Mouse (Mus musculus): ENCODE measurements around the gene Fermt3. TPM values are rescaled to one million over a fixed set of nuclear protein-coding genes. Genes with fewer than 3 reads are reported as not detected.

Gene Fermt3
- polyA plus RNA-seq, 1 experiment from 2014 or later = 7.1 TPM

- H3K36me3 ChIP-seq = peaks cover 39% of the 10 kb centered on the region
These were observed 40.7 kb downstream of the Fermt3 start for GRCm38 (mm10) chr19:6978639-6978974.

GRCm38 (mm10) chr19:6977759-6978638, 41.3 kb downstream of the Fermt3 start:
- H3K27me3 ChIP-seq = no peaks in the 10 kb centered on the region; the same call in 1 of the 2 replicates
- H3K27ac ChIP-seq = peak overlapping the region; percentile 41; the same call in 1 of the 2 replicates
- H3K9ac ChIP-seq (replicated peaks) = 0 out of 2 replicates have a peak overlapping the region, but pooled peaks have one; percentile 18
- H3K4me1 ChIP-seq (replicated peaks) = peaks cover 53% of the 10 kb centered on the region
- WGBS = 81% methylated on average over 13 of the region's 13 CpGs
- H3K36me3 ChIP-seq = peaks cover 35% of the 10 kb centered on the region
- H3K9me3 ChIP-seq = no peaks in the 10 kb centered on the region
- peak overlapping the region; percentile 80; the same call in 1 of the 2 replicates for H3K4me2 ChIP-seq
- H3K4me3 ChIP-seq (replicated peaks) = 0 out of 2 replicates have a peak overlapping the region, but pooled peaks have one; percentile 67
- no peak for ATAC-seq (ENCODE audit: insufficient number of reproducible peaks, insufficient read depth, low FRiP score, low TSS enrichment, low read depth)

More at GRCm38 (mm10) chr19:6978639-6978974, 40.7 kb downstream of the Fermt3 start:
- ATAC-seq (ENCODE audit: insufficient number of reproducible peaks, insufficient read depth, low FRiP score, low TSS enrichment, low read depth) = no peak
- Histone ChIP-seq H3K4me3 (replicated peaks) (peak overlapping the region; percentile 67), H3K27ac (peak overlapping the region; percentile 41; the same call in 1 of the 2 replicates), H3K4me2 (peak overlapping the region; percentile 80), H3K4me1 (replicated peaks) (peaks cover 50% of the 10 kb centered on the region), H3K27me3 (no peaks in the 10 kb centered on the region), H3K9me3 (no peaks in the 10 kb centered on the region), H3K9ac (replicated peaks) (0 out of 2 replicates have a peak overlapping the region, but pooled peaks have one; percentile 18)
- WGBS = 56% methylated on average over 3 of the region's 3 CpGs

GRCm38 (mm10) chr19:6975537-6976521, 43.4 kb downstream of the Fermt3 start, which contains the start of gene Plcb3:
Gene Plcb3, minus strand, starts transcription at chr19:6976470.
- Histone ChIP-seq H3K4me3 (replicated peaks) (peak within 1 kb of the TSS; percentile 71), H3K4me2 (peak within 1 kb of the TSS; percentile 95), H3K27me3 (peaks cover 5% of the 10 kb centered on the region), H3K4me1 (replicated peaks) (peaks cover 58% of the 10 kb centered on the region), H3K36me3 (peaks cover 23% of the 10 kb centered on the region), H3K9ac (replicated peaks) (peak within 1 kb of the TSS; percentile 85), H3K9me3 (no peaks in the 10 kb centered on the region), H3K27ac (peak within 1 kb of the TSS; percentile 86)
- ATAC-seq (ENCODE audit: insufficient number of reproducible peaks, insufficient read depth, low FRiP score, low TSS enrichment, low read depth) = no peak
- WGBS = 0% methylated on average over 16 of the region's 16 CpGs

- under 1% methylated on average over 65 of the region's 84 CpGs for WGBS
- H3K4me1 ChIP-seq (replicated peaks) = peaks cover 68% of the 10 kb centered on the region
- peak within 1 kb of the TSS; percentile 85 for H3K9ac ChIP-seq (replicated peaks)
- peaks cover 10% of the 10 kb centered on the region for H3K27me3 ChIP-seq
- H3K4me3 ChIP-seq (replicated peaks) = peak within 1 kb of the TSS; percentile 71
- peak; percentile 40 for ATAC-seq (ENCODE audit: insufficient number of reproducible peaks, insufficient read depth, low FRiP score, low TSS enrichment, low read depth)
- H3K9me3 ChIP-seq = no peaks in the 10 kb centered on the region
- H3K27ac ChIP-seq = peak within 1 kb of the TSS; percentile 86
- peaks cover 23% of the 10 kb centered on the region for H3K36me3 ChIP-seq
- peak within 1 kb of the TSS; percentile 95 for H3K4me2 ChIP-seq
These were observed 44.8 kb downstream of the Fermt3 start, which contains the start of gene Ppp1r14b for GRCm38 (mm10) chr19:6974211-6975205. Gene Ppp1r14b, plus strand, starts transcription at chr19:6974968.

- Histone ChIP-seq H3K4me3 (replicated peaks) (peak overlapping the region; percentile 71), H3K27me3 (peaks cover 10% of the 10 kb centered on the region), H3K9me3 (no peaks in the 10 kb centered on the region), H3K9ac (replicated peaks) (peak overlapping the region; percentile 85), H3K27ac (no peak overlapping the region), H3K4me1 (replicated peaks) (peaks cover 68% of the 10 kb centered on the region), H3K36me3 (peaks cover 23% of the 10 kb centered on the region), H3K4me2 (peak overlapping the region; percentile 95)
- no peak for ATAC-seq (ENCODE audit: insufficient number of reproducible peaks, insufficient read depth, low FRiP score, low TSS enrichment, low read depth)
- 33% methylated on average over 12 of the region's 12 CpGs for WGBS
These were observed 45.6 kb downstream of the Fermt3 start for GRCm38 (mm10) chr19:6973581-6974190.

GRCm38 (mm10) chr19:6972247-6972917, 46.9 kb downstream of the Fermt3 start:
- Histone ChIP-seq H3K9me3 (no peaks in the 10 kb centered on the region), H3K9ac (replicated peaks) (peak overlapping the region; percentile 14; the same call in 1 of the 2 replicates), H3K4me2 (no peak overlapping the region), H3K36me3 (peaks cover 10% of the 10 kb centered on the region), H3K4me1 (replicated peaks) (peaks cover 66% of the 10 kb centered on the region), H3K27me3 (peaks cover 10% of the 10 kb centered on the region), H3K4me3 (replicated peaks) (no peak overlapping the region), H3K27ac (no peak overlapping the region)
- no peak for ATAC-seq (ENCODE audit: insufficient number of reproducible peaks, insufficient read depth, low FRiP score, low TSS enrichment, low read depth)
- WGBS = 79% methylated on average over 13 of the region's 13 CpGs

- Histone ChIP-seq H3K27me3 (peaks cover 10% of the 10 kb centered on the region), H3K4me2 (no peak overlapping the region; the same call in 1 of the 2 replicates), H3K9me3 (no peaks in the 10 kb centered on the region), H3K9ac (replicated peaks) (0 out of 2 replicates have a peak overlapping the region, but pooled peaks have one; percentile 14), H3K4me3 (replicated peaks) (no peak overlapping the region), H3K27ac (no peak overlapping the region), H3K36me3 (peaks cover 9% of the 10 kb centered on the region), H3K4me1 (replicated peaks) (peaks cover 61% of the 10 kb centered on the region)
- 21% methylated on average over 6 of the region's 6 CpGs for WGBS
- no peak for ATAC-seq (ENCODE audit: insufficient number of reproducible peaks, insufficient read depth, low FRiP score, low TSS enrichment, low read depth)
These were observed 47.6 kb downstream of the Fermt3 start for GRCm38 (mm10) chr19:6971644-6972043.

- Histone ChIP-seq H3K27me3 (peaks cover 10% of the 10 kb centered on the region), H3K36me3 (peaks cover 16% of the 10 kb centered on the region), H3K4me2 (peak overlapping the region; percentile 65), H3K9me3 (no peaks in the 10 kb centered on the region), H3K4me1 (replicated peaks) (peaks cover 52% of the 10 kb centered on the region), H3K9ac (replicated peaks) (peak overlapping the region; percentile 67; the same call in 1 of the 2 replicates), H3K4me3 (replicated peaks) (peak overlapping the region; percentile 64), H3K27ac (0 out of 2 replicates have a peak overlapping the region, but pooled peaks have one; percentile 35)
- no peak for ATAC-seq (ENCODE audit: insufficient number of reproducible peaks, insufficient read depth, low FRiP score, low TSS enrichment, low read depth)
- WGBS = 23% methylated on average over 11 of the region's 11 CpGs
These were observed 48.7 kb downstream of the Fermt3 start for GRCm38 (mm10) chr19:6970460-6971085.

Data from limb, embryonic 12.5 days (tissue).